Mouse (Mus musculus): ENCODE measurements around the gene Rsrp1. TPM values are rescaled to one million over a fixed set of nuclear protein-coding genes. Genes with fewer than 3 reads are reported as not detected.
"Not testable (repeated sequence)": the region's sequence is repeated elsewhere in the genome, so short reads cannot be mapped to it uniquely, and the experiment has no call there.

Rsrp1 gene
- 100 to 1,000 TPM; 218 to 302 (median 272) TPM for total RNA-seq (2022)

DNA sequence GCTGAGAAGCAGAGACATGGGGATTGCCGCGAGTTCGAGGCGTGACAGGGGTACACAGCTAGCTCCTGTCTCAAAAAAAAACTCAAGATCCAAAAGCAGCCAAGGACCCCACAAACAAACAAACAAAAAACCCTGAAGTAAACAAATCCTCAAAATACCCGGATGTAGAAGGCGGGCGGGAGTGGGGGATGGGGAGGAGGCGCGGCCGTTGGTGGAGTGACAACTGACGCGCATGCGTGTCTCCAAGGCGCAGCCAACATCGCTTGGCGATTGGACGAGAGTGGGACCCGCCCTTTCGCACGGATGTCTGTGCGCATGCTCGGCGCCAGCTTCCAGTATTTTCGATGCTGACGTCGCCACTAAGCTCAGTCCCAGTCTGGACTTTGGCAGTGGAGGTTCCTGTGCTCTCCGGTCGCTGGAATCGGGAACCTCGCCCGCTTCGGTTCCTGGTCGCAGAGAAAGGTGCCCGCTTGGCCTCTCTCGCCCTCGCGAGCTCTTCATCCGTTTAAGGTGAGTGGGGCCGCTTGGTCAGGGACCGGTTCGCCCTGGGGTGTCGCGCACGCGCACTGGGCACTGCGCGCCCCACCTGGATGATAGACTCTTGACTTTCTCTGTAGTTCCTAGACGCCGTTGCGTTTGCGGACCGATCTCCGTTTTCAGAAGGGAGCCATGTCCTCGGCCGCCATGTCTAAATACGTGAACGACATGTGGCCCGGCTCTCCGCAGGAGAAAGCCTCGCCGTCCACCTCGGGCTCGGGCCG, at the start of gene Rsrp1:
Gene Rsrp1 (plus strand): TSS at position 335 of the 761 bp plus-strand sequence.
- DNase-seq (ENCODE audit: low spot score in 2 of 2), result peak; percentile 93 to 97

- no peak for DNase-seq (ENCODE audit: low spot score in 2 of 2)
These were observed 47.2 kb upstream of the Rsrp1 start for GRCm38 (mm10) chr4:134876171-134876570.

GRCm38 (mm10) chr4:134879410-134879981, 43.9 kb upstream of the Rsrp1 start:
- DNase-seq (ENCODE audit: low spot score in 2 of 2), result peak in 1 of 2 experiments; percentile 27

- DNase-seq (ENCODE audit: low spot score in 2 of 2), result no peak
These were observed 43.4 kb upstream of the Rsrp1 start for GRCm38 (mm10) chr4:134880041-134880440.

GRCm38 (mm10) chr4:134883266-134883665, 40.1 kb upstream of the Rsrp1 start:
- no peak for DNase-seq (ENCODE audit: low spot score in 2 of 2)

GRCm38 (mm10) chr4:134883808-134884207, 39.6 kb upstream of the Rsrp1 start:
- no peak for DNase-seq (ENCODE audit: low spot score in 2 of 2)

DNA sequence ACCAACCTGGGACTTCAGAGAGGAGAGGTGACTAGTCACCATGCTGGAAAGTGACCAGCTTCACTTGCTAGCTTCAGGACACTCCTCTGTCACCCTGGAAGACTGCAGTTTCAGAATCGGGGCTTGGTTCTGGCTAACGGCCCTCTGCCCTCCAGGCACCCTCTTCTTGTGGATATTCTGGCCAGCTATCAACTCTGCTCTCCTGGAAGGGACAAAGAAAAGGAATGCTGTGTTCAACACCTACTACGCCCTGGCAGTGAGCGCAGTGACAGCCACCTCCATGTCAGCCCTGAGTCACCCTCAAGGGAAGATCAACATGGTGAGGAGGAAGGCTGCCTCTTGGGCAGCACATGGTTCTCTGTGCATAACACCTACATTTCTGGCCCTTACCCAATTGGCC, 39.0 kb upstream of the Rsrp1 start:
- peak in 1 of 2 experiments; percentile 38 for DNase-seq (ENCODE audit: low spot score in 2 of 2)

DNA sequence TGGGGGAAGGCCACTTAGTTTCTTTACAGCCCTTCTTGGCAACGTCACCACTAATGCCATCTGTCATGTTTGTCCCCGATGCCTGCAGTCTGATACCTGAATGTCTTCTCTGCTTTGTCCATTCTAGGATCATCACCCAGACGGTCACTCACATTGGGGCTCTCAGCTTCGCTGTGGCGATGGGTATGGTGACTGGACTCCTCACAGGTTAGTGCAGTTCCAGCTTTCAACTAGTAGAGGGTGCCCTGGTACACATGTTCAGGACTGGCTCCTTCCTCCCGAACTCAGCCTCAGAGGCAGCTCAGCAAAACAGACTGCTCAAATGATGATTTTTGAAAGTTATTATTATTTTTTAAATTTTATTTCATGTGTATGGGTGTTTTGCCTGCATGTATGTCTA, 31.3 kb upstream of the Rsrp1 start:
- DNase-seq (ENCODE audit: low spot score in 2 of 2), result no peak

DNA sequence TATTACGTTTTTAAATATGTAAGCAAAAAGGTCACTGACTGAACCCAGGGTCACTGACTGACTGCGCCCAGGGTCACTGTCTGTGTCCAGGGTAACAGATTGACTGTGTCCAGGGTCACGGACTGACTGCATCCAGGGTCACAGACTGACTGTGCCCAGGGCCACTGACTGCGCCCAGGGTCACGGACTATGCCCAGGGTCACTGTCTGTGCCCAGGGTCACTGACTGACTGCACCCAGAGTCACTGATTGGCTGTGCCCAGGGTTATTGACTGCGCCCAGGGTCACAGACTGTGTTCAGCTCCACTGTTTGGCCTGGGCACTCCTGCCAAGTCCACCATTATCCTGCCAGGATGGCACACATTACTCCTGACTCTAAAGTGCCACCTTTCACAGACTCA, 26.1 kb upstream of the Rsrp1 start:
- no peak for DNase-seq (ENCODE audit: low spot score in 2 of 2)

GRCm38 (mm10) chr4:134901126-134901525, 22.3 kb upstream of the Rsrp1 start:
- no peak for DNase-seq (ENCODE audit: low spot score in 2 of 2)

GRCm38 (mm10) chr4:134903046-134903445, 20.3 kb upstream of the Rsrp1 start:
- DNase-seq (ENCODE audit: low spot score in 2 of 2), result no peak

- DNase-seq (ENCODE audit: low spot score in 2 of 2), result not testable (repeated sequence)
These were observed 12.0 kb upstream of the Rsrp1 start for GRCm38 (mm10) chr4:134911406-134911805.

- no peak for DNase-seq (ENCODE audit: low spot score in 2 of 2)
These were observed 10.0 kb upstream of the Rsrp1 start for GRCm38 (mm10) chr4:134913413-134913812.

DNA sequence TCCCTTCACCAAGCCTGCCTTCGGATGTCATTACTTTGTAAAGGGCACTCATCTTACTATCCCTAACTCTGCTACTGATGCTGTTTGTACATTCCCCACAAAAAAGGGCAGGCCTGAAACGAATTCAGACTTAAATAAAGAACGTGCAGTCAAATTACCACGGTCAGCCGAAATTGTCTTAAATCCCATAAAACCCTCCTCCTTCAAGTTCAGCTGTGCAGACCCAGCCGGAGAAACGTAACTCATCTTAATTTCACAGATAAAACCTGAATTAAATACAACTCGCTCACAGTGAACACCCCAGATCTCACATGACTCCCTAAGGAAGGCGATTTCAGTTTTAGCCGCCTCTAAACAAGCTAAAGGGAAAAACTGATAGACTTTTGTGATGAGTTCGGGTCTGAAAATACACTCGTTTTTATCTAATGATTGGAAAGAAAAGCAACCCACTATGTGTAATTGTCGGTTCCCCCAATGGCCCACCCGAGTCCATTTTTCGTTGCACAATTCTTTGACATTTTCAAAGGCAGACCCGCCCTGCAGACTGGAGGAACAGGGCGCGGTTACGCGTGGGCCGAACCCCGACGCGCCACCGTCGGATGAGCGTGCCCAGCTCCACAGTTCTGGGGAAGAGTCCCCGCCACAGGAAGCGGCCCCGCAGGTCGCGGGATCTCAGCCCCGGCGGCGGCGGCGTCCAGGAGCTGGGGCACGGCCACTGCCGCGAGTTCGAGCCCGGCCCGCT, 9.1 kb upstream of the Rsrp1 start:
- DNase-seq (ENCODE audit: low spot score in 2 of 2), result peak in 1 of 2 experiments; percentile 28

GRCm38 (mm10) chr4:134914864-134915209, 8.6 kb upstream of the Rsrp1 start, which contains the start of gene Tmem50a:
TSS of gene Tmem50a (minus strand) at chr4:134915024.
- peak; percentile 79 to 89 for DNase-seq (ENCODE audit: low spot score in 2 of 2)

- no peak for DNase-seq (ENCODE audit: low spot score in 2 of 2)
These were observed 8.0 kb upstream of the Rsrp1 start for GRCm38 (mm10) chr4:134915223-134916050.

DNA sequence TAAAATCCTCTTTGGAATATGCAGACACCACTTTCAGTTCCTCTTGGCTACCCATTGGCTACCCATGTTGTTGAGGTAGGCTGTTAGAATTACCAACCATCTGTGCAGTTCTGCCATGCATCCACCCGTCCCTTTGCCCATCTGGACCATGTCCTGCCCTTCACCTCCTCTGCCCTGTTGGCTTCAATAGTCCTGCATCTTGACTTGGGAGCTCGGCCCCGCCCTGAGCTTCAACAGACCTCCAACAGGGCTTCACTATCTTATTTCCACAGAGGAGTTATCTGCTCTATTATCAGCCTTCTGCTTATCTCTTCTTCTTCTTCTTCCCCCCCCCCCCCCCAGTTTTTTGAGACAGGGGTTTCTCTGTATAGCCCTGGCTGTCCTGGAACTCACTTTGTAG, 6.2 kb upstream of the Rsrp1 start:
- no peak for DNase-seq (ENCODE audit: low spot score in 2 of 2)

DNA sequence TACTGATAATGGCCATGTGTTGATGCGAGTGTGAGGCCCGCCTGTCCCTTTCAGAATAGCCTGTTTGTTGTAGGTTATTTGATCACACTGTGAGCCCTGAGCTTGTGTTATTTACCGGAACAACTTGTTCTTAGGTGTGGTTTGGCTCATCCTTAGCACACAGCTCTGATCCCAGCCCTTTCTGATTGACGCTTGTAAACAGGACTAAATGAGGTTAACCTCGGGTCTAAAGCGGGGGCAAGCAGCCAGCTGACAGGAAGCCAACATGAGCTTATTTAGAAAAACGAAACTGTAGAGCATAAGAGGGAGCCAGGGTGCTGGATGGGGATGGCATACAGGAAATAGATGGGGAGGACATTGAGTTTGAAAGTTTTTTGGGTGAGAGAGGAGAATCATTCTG, 5.0 kb upstream of the Rsrp1 start:
- DNase-seq (ENCODE audit: low spot score in 2 of 2), result no peak

GRCm38 (mm10) chr4:134919733-134920540, 3.5 kb upstream of the Rsrp1 start:
- DNase-seq (ENCODE audit: low spot score in 2 of 2), result no peak

DNA sequence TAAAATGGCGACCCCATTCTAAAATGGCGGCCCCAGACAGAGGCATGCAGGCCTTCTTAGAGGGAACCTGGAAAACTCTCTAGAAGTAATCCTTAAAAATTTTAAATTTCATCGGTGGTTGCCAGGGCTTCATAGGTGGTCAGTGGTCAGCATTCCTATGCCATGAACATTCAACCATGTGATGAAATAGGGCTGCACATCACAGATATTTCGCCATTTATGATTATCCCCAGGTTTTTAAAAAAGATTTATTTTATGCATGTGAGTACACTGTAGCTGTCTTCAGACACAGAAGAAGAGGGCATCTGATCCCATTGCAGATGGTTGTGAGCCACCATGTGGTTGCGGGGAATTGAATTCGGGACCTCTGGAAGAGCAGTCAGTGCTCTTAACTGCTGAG, 2.8 kb upstream of the Rsrp1 start:
- no peak for DNase-seq (ENCODE audit: low spot score in 2 of 2)

DNA sequence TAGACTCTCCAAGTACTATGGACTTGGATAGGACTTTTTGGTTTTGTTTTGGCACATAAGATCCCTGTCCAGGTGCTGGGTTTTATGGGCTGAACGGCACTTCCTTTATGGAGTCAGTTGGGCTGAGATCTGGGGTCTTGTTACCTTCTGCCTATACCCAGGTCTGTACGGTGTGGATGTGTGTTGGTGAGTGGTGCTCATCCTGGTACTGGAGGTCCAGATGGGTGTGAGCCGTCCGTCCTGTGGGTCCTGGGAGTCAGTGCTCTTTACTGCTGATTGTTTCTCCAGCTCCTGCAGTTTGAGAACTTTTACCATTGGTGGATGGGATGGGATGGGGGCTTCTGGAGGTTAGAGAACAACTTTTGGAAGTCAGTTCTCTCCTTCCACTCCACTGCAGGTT, 1.7 kb upstream of the Rsrp1 start:
- DNase-seq (ENCODE audit: low spot score in 2 of 2), result no peak

Data from left cerebral cortex, adult 8-10 months (tissue).